Mouse (Mus musculus) thymus, postnatal 25 days (tissue): ENCODE results near the gene Neil3.
"Not testable (repeated sequence)": the region's sequence is repeated elsewhere in the genome, so short reads cannot be mapped to it uniquely, and the experiment has no call there.

Experiments
- DNase-seq: peaks from one replicate; pipeline ENCODE4 v3.0.0; 2022

The Neil3 gene

GRCm38 (mm10) chr8:53638495-53639171 lies at the start of gene Neil3:
Neil3 (minus strand) TSS chr8:53639065.
- DNase-seq: peak; percentile 86

- DNase-seq: no peak
These were observed 42.0 kb upstream of the Neil3 start for GRCm38 (mm10) chr8:53680846-53681245.

GRCm38 (mm10) chr8:53663946-53664345 lies 25.1 kb upstream of the Neil3 start:
- peak; percentile 59 for DNase-seq

GRCm38 (mm10) chr8:53661436-53661835 lies 22.6 kb upstream of the Neil3 start:
- DNase-seq: no peak

GRCm38 (mm10) chr8:53630618-53631017 lies 8.2 kb downstream of the Neil3 start:
- DNase-seq: no peak

- no peak for DNase-seq
These were observed 9.9 kb downstream of the Neil3 start for GRCm38 (mm10) chr8:53628864-53629415.

GRCm38 (mm10) chr8:53623425-53623824 lies 15.4 kb downstream of the Neil3 start:
- DNase-seq: no peak

- no peak for DNase-seq
These were observed 19.7 kb downstream of the Neil3 start for GRCm38 (mm10) chr8:53619196-53619595.

GRCm38 (mm10) chr8:53614288-53614646 lies 24.6 kb downstream of the Neil3 start:
- DNase-seq: no peak

- DNase-seq: no peak
These were observed 25.1 kb downstream of the Neil3 start for GRCm38 (mm10) chr8:53613577-53614287.

- DNase-seq: peak; percentile 11
These were observed 26.6 kb downstream of the Neil3 start for GRCm38 (mm10) chr8:53612297-53612696.

GRCm38 (mm10) chr8:53607040-53607439 lies 31.8 kb downstream of the Neil3 start:
- peak; percentile 22 for DNase-seq

- DNase-seq: no peak
These were observed 34.0 kb downstream of the Neil3 start for GRCm38 (mm10) chr8:53604906-53605305.

GRCm38 (mm10) chr8:53603672-53604071 lies 35.2 kb downstream of the Neil3 start:
- no peak for DNase-seq

- no peak for DNase-seq
These were observed 38.0 kb downstream of the Neil3 start for GRCm38 (mm10) chr8:53600826-53601225.

GRCm38 (mm10) chr8:53600025-53600811 lies 38.6 kb downstream of the Neil3 start:
- no peak for DNase-seq

GRCm38 (mm10) chr8:53598101-53598500 lies 40.8 kb downstream of the Neil3 start:
- DNase-seq: no peak

- DNase-seq: no peak
These were observed 47.1 kb downstream of the Neil3 start for GRCm38 (mm10) chr8:53591777-53592176.

GRCm38 (mm10) chr8:53573600-53573999 lies 65.3 kb downstream of the Neil3 start:
- no peak for DNase-seq

GRCm38 (mm10) chr8:53566223-53566622 lies 72.6 kb downstream of the Neil3 start:
- no peak for DNase-seq

- DNase-seq: no peak
These were observed 76.3 kb downstream of the Neil3 start for GRCm38 (mm10) chr8:53562441-53563040.

GRCm38 (mm10) chr8:53539585-53539984 lies 99.3 kb downstream of the Neil3 start:
- no peak for DNase-seq

- not testable (repeated sequence) for DNase-seq
These were observed 100.8 kb downstream of the Neil3 start for GRCm38 (mm10) chr8:53538049-53538448.
